Mouse (Mus musculus) v-Abl transformed pro-B cells (cell line): ENCODE measurements around the gene Itpripl2.

Source experiments
- in situ Hi-C, 2 experiments: fragments of 400-800 bp; cut with MboI; formaldehyde crosslinking; loops; one replicate each; pipeline ENCODE4 v1.15.1; 2025; ENCODE audit not compliant: unreplicated experiment in 2 of 2

Itpripl2 gene

GRCm38 (mm10) chr7:118491431-118492147, at the start of gene Itpripl2:
TSS of gene Itpripl2 (minus strand) at chr7:118491975.
- in situ Hi-C loops: loop anchor here in 1 of 2 experiments (25.0 kb wide), 1 partner anchor 496 kb away; the partner anchor contains the start of gene Gprc5b

GRCm38 (mm10) chr7:118535076-118535475, 43.3 kb upstream of the Itpripl2 start:
- in situ Hi-C loops: loop anchor here in 1 of 2 experiments (25.0 kb wide), 2 partner anchors 952 to 1048 kb away; partner anchors contain the start of gene Umod

GRCm38 (mm10) chr7:118534326-118534725, 42.6 kb upstream of the Itpripl2 start:
- in situ Hi-C loops: loop anchor here in 1 of 2 experiments (25.0 kb wide), 2 partner anchors 953 to 1047 kb away; partner anchors contain the start of gene Umod

- in situ Hi-C loops: loop anchor here in 1 of 2 experiments (25.0 kb wide), 2 partner anchors 954 to 1046 kb away; partner anchors contain the start of gene Umod
Measured at GRCm38 (mm10) chr7:118533178-118533578, 41.4 kb upstream of the Itpripl2 start, which contains the start of gene Coq7. TSS of gene Coq7 (minus strand) at chr7:118533356.

- in situ Hi-C loops: loop anchor here in 1 of 2 experiments (25.0 kb wide), 2 partner anchors 955 to 1045 kb away; partner anchors contain the start of gene Umod
Measured at GRCm38 (mm10) chr7:118532519-118533177, 40.9 kb upstream of the Itpripl2 start.

- in situ Hi-C loops: loop anchor here (5.0 to 25.0 kb wide), 8 partner anchors 68 to 1040 kb away; partner anchors contain the start of genes Tmc5 (in 2 of the 2) and Umod (in 1 of the 2)
Measured at GRCm38 (mm10) chr7:118526967-118527366, 35.2 kb upstream of the Itpripl2 start.

GRCm38 (mm10) chr7:118522077-118522476, 30.3 kb upstream of the Itpripl2 start:
- in situ Hi-C loops: loop anchor here (5.0 to 10.0 kb wide), 2 partner anchors 35 to 73 kb away; partner anchors contain the start of gene Tmc5 (in 1 of the 2)

- in situ Hi-C loops: loop anchor here (5.0 to 10.0 kb wide), 2 partner anchors 38 to 75 kb away; partner anchors contain the start of gene Tmc5 (in 1 of the 2)
Measured at GRCm38 (mm10) chr7:118519661-118520060, 27.9 kb upstream of the Itpripl2 start.

- in situ Hi-C loops: no loop called here
Measured at GRCm38 (mm10) chr7:118518687-118519086, 26.9 kb upstream of the Itpripl2 start.

- in situ Hi-C loops: no loop called here
Measured at GRCm38 (mm10) chr7:118517819-118518218, 26.0 kb upstream of the Itpripl2 start.

- in situ Hi-C loops: no loop called here
Measured at GRCm38 (mm10) chr7:118508556-118508955, 16.8 kb upstream of the Itpripl2 start.

- in situ Hi-C loops: no loop called here
Measured at GRCm38 (mm10) chr7:118503844-118504243, 12.1 kb upstream of the Itpripl2 start.

GRCm38 (mm10) chr7:118502333-118502732, 10.6 kb upstream of the Itpripl2 start:
- in situ Hi-C loops: no loop called here

GRCm38 (mm10) chr7:118499784-118500435, 8.1 kb upstream of the Itpripl2 start:
- in situ Hi-C loops: loop anchor here in 1 of 2 experiments (25.0 kb wide), 1 partner anchor 487 kb away; the partner anchor contains the start of gene Gprc5b

- in situ Hi-C loops: loop anchor here in 1 of 2 experiments (25.0 kb wide), 1 partner anchor 488 kb away; the partner anchor contains the start of gene Gprc5b
Measured at GRCm38 (mm10) chr7:118498984-118499783, 7.4 kb upstream of the Itpripl2 start.

GRCm38 (mm10) chr7:118494892-118495579, 3.3 kb upstream of the Itpripl2 start:
- in situ Hi-C loops: loop anchor here in 1 of 2 experiments (25.0 kb wide), 1 partner anchor 492 kb away; the partner anchor contains the start of gene Gprc5b

- in situ Hi-C loops: loop anchor here in 1 of 2 experiments (25.0 kb wide), 1 partner anchor 493 kb away; the partner anchor contains the start of gene Gprc5b
Measured at GRCm38 (mm10) chr7:118493892-118494291, 2.1 kb upstream of the Itpripl2 start.

GRCm38 (mm10) chr7:118490666-118491430, 927 bp downstream of the Itpripl2 start:
- in situ Hi-C loops: loop anchor here in 1 of 2 experiments (25.0 kb wide), 1 partner anchor 496 kb away; the partner anchor contains the start of gene Gprc5b
